Mouse (Mus musculus) forelimb bud, embryonic 11.5 days (tissue): Measurements from ENCODE around the gene Olfr1474.
"Not testable (repeated sequence)": the region's sequence is repeated elsewhere in the genome, so short reads cannot be mapped to it uniquely, and the experiment has no call there.

Experiments
- DNase-seq: peaks from one replicate; pipeline ENCODE4 v3.0.0-alpha.2; 2012; ENCODE audit warnings: low read depth, low spot score

The Olfr1474 gene

DNA sequence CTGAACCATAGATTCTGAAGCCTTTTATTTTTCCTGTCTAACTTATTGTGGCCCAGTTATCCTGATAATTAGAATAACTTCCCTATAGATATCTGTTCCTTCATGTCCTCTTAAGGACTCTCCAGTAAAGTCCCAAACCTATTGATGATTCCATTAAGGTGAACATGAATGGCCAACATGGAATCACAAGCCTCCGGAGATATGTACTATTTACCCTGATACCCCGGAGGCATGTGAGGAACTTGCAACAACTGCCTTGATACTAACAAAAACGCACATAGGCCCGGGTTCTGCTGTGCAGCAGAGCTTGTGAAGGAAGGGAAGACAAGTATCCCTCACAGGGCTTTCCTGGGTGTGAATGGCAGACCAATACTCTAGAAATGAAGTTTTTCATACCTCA, at the start of gene Olfr1474:
TSS of gene Olfr1474 (plus strand) at position 301 of the 400 bp plus-strand sequence.
- DNase-seq, result not testable (repeated sequence)

DNA sequence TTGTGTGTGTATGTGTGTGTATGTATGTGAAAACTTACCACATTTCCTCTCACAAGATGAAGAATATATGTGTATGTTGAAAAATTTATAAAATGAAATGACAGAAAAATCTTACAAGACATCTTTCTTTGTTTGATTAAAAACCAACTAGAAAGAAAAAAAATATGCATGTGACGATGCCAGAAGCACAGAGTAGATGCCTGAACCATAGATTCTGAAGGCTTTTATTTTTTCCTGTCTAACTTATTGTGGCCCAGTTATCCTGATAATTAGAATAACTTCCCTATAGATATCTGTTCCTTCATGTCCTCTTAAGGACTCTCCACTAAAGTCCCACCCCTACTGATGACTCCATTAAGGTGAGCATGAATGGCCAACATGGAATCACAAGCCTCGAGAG, 26.3 kb upstream of the Olfr1474 start, which contains the start of gene Olfr1471:
TSS of gene Olfr1471 (plus strand) at position 301 of the 400 bp plus-strand sequence.
- not testable (repeated sequence) for DNase-seq

DNA sequence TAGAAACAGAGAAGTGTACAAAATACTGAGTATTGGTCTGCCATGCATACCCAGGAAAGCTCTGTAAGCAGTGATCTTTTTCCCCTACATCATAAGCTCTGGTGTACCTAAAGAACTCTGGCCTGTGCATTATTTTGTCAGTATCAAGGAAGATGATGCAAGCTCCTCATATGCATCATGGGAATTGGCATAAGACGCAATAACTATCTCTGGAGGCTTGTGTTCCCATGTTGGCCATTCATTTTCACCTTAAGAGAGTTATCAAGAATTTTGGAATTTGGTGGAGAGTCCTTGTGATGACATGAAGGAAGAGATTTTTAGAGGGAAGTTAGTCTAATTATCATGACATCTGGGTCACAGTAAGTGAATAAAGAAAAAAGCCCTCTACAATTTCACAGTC, 13.4 kb upstream of the Olfr1474 start, which contains the start of gene Olfr1472:
TSS of gene Olfr1472 (minus strand) at position 101 of the 400 bp plus-strand sequence.
- no peak for DNase-seq

DNA sequence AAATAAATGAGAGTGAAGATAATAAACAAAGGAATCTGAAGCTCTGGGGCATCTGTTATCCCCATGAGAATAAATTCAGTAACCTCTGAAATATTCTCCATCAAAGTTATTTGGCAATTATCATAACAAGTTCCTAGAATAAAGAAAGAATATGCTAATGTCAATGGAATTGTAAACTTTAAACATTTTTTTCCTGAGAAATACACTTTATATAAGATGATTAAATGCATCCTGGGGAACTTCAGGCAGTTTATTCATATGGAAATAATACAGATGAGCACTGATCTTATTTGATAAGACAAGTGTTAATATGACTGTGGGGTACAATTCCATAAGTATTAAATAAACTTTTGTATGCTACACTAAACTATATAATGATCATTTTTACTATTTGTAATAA, 10.7 kb downstream of the Olfr1474 start, which contains the start of gene Olfr1475:
TSS of gene Olfr1475 (minus strand) at position 101 of the 400 bp plus-strand sequence.
- DNase-seq, result no peak

DNA sequence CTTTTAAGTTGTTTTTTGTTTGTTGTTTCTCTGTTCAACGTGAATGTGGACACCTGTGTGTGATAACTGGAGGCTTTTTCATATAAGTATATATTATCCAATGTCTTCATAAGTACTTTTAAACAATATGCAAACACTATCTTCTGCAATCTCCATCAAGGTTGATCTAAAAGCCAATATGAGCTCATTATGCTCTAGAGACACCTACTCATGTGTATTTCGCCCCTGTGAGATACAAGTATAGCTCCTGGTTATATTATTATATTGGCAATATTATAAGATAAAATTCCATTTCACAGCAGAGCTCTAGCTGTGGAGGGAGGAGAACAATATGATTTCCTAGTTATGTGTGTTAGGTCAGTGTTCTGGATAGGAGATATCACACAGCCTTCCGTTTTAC, 30.9 kb downstream of the Olfr1474 start, which contains the start of gene Olfr1477:
TSS of gene Olfr1477 (plus strand) at position 301 of the 400 bp plus-strand sequence.
- no peak for DNase-seq
